Mouse (Mus musculus): ENCODE results near the gene Pla2r1. TPM values are rescaled to one million over a fixed set of nuclear protein-coding genes. Genes with fewer than 3 reads are reported as not detected.

Gene Pla2r1
- polyA plus RNA-seq, 1 experiment from 2014 or later: 3.3 TPM

- no peaks in the 10 kb centered on the region; the same call in 1 of the 2 replicates for H3K4me1 ChIP-seq (ENCODE audit: control insufficient read depth, insufficient read depth, low read length)
- no peak overlapping the region for H3K4me3 ChIP-seq (ENCODE audit: low read depth, low read length)
- no peak overlapping the region for H3K9ac ChIP-seq (ENCODE audit: low read depth, low read length)
- no peak overlapping the region for H3K4me2 ChIP-seq
- ATAC-seq (replicated peaks; ENCODE audit: insufficient number of reproducible peaks, low FRiP score, low TSS enrichment): no peak
- no peak overlapping the region for H3K27ac ChIP-seq (ENCODE audit: low read depth, low read length)
- 48% methylated on average over 7 of the region's 7 CpGs for WGBS (ENCODE audit: insufficient replicate concordance)
- no peaks in the 10 kb centered on the region for H3K27me3 ChIP-seq (ENCODE audit: control insufficient read depth, insufficient read depth, low read length)
- H3K36me3 ChIP-seq (ENCODE audit: control insufficient read depth, insufficient read depth, low read length): no peaks in the 10 kb centered on the region
- no peaks in the 10 kb centered on the region for H3K9me3 ChIP-seq (replicated peaks; ENCODE audit: control insufficient read depth, low read length)
Measured at GRCm38 (mm10) chr2:60384083-60384762, 168.9 kb downstream of the Pla2r1 start.

GRCm38 (mm10) chr2:60382858-60383669 is 170.0 kb downstream of the Pla2r1 start, which contains the start of gene Ly75:
Ly75 (minus strand) TSS chr2:60383303.
- H3K4me2 ChIP-seq: peak within 1 kb of the TSS; percentile 90
- H3K27ac ChIP-seq (ENCODE audit: low read depth, low read length): no peak within 1 kb of the TSS
- peak within 1 kb of the TSS; percentile 69 for H3K9ac ChIP-seq (ENCODE audit: low read depth, low read length)
- peak; percentile 96 for ATAC-seq (replicated peaks; ENCODE audit: insufficient number of reproducible peaks, low FRiP score, low TSS enrichment)
- 1% methylated on average over 46 of the region's 46 CpGs for WGBS (ENCODE audit: insufficient replicate concordance)
- H3K4me1 ChIP-seq (ENCODE audit: control insufficient read depth, insufficient read depth, low read length): no peaks in the 10 kb centered on the region; the same call in 1 of the 2 replicates
- no peaks in the 10 kb centered on the region for H3K9me3 ChIP-seq (replicated peaks; ENCODE audit: control insufficient read depth, low read length)
- no peaks in the 10 kb centered on the region for H3K27me3 ChIP-seq (ENCODE audit: control insufficient read depth, insufficient read depth, low read length)
- H3K4me3 ChIP-seq (ENCODE audit: low read depth, low read length): peak within 1 kb of the TSS; percentile 62
- H3K36me3 ChIP-seq (ENCODE audit: control insufficient read depth, insufficient read depth, low read length): no peaks in the 10 kb centered on the region

GRCm38 (mm10) chr2:60382346-60382745 is 170.8 kb downstream of the Pla2r1 start:
- no peak for ATAC-seq (replicated peaks; ENCODE audit: insufficient number of reproducible peaks, low FRiP score, low TSS enrichment)
- 59% methylated on average over 3 of the region's 3 CpGs for WGBS (ENCODE audit: insufficient replicate concordance)
- H3K9ac ChIP-seq (ENCODE audit: low read depth, low read length): peak overlapping the region; percentile 69; the same call in 1 of the 2 replicates

GRCm38 (mm10) chr2:60377260-60377659 is 175.8 kb downstream of the Pla2r1 start:
- Histone ChIP-seq H3K27me3 (ENCODE audit: control insufficient read depth, insufficient read depth, low read length) (no peaks in the 10 kb centered on the region), H3K4me2 (no peak overlapping the region), H3K27ac (ENCODE audit: low read depth, low read length) (no peak overlapping the region), H3K4me1 (ENCODE audit: control insufficient read depth, insufficient read depth, low read length) (no peaks in the 10 kb centered on the region), H3K9ac (ENCODE audit: low read depth, low read length) (no peak overlapping the region), H3K36me3 (ENCODE audit: control insufficient read depth, insufficient read depth, low read length) (no peaks in the 10 kb centered on the region), H3K9me3 (replicated peaks; ENCODE audit: control insufficient read depth, low read length) (no peaks in the 10 kb centered on the region), H3K4me3 (ENCODE audit: low read depth, low read length) (no peak overlapping the region)
- 85% methylated on average over 5 of the region's 5 CpGs for WGBS (ENCODE audit: insufficient replicate concordance)
- no peak for ATAC-seq (replicated peaks; ENCODE audit: insufficient number of reproducible peaks, low FRiP score, low TSS enrichment)

More at GRCm38 (mm10) chr2:60382346-60382745, 170.8 kb downstream of the Pla2r1 start:
- peak overlapping the region; percentile 62 for H3K4me3 ChIP-seq (ENCODE audit: low read depth, low read length)
- H3K9me3 ChIP-seq (replicated peaks; ENCODE audit: control insufficient read depth, low read length): no peaks in the 10 kb centered on the region
- no peak overlapping the region for H3K27ac ChIP-seq (ENCODE audit: low read depth, low read length)
- no peaks in the 10 kb centered on the region for H3K27me3 ChIP-seq (ENCODE audit: control insufficient read depth, insufficient read depth, low read length)
- H3K4me2 ChIP-seq: peak overlapping the region; percentile 90
- no peaks in the 10 kb centered on the region for H3K36me3 ChIP-seq (ENCODE audit: control insufficient read depth, insufficient read depth, low read length)
- H3K4me1 ChIP-seq (ENCODE audit: control insufficient read depth, insufficient read depth, low read length): no peaks in the 10 kb centered on the region; the same call in 1 of the 2 replicates

GRCm38 (mm10) chr2:60375608-60376107 is 177.4 kb downstream of the Pla2r1 start:
- Histone ChIP-seq H3K4me3 (ENCODE audit: low read depth, low read length) (no peak overlapping the region), H3K4me1 (ENCODE audit: control insufficient read depth, insufficient read depth, low read length) (no peaks in the 10 kb centered on the region), H3K9ac (ENCODE audit: low read depth, low read length) (no peak overlapping the region), H3K36me3 (ENCODE audit: control insufficient read depth, insufficient read depth, low read length) (no peaks in the 10 kb centered on the region), H3K27me3 (ENCODE audit: control insufficient read depth, insufficient read depth, low read length) (no peaks in the 10 kb centered on the region), H3K9me3 (replicated peaks; ENCODE audit: control insufficient read depth, low read length) (no peaks in the 10 kb centered on the region), H3K27ac (ENCODE audit: low read depth, low read length) (no peak overlapping the region), H3K4me2 (no peak overlapping the region)
- no peak for ATAC-seq (replicated peaks; ENCODE audit: insufficient number of reproducible peaks, low FRiP score, low TSS enrichment)
- 88% methylated on average over 15 of the region's 15 CpGs for WGBS (ENCODE audit: insufficient replicate concordance)

GRCm38 (mm10) chr2:60375126-60375525 is 178.0 kb downstream of the Pla2r1 start:
- ATAC-seq (replicated peaks; ENCODE audit: insufficient number of reproducible peaks, low FRiP score, low TSS enrichment): no peak
- 88% methylated on average over 8 of the region's 8 CpGs for whole genome bisulfite sequencing (ENCODE audit: insufficient replicate concordance)
- Histone ChIP-seq H3K27me3 (ENCODE audit: control insufficient read depth, insufficient read depth, low read length) (no peaks in the 10 kb centered on the region), H3K4me2 (no peak overlapping the region), H3K4me3 (ENCODE audit: low read depth, low read length) (no peak overlapping the region), H3K27ac (ENCODE audit: low read depth, low read length) (no peak overlapping the region), H3K9me3 (replicated peaks; ENCODE audit: control insufficient read depth, low read length) (no peaks in the 10 kb centered on the region), H3K4me1 (ENCODE audit: control insufficient read depth, insufficient read depth, low read length) (no peaks in the 10 kb centered on the region), H3K36me3 (ENCODE audit: control insufficient read depth, insufficient read depth, low read length) (no peaks in the 10 kb centered on the region), H3K9ac (ENCODE audit: low read depth, low read length) (no peak overlapping the region)

- no peak for ATAC-seq (replicated peaks; ENCODE audit: insufficient number of reproducible peaks, low FRiP score, low TSS enrichment)
- no peak overlapping the region for H3K9ac ChIP-seq (ENCODE audit: low read depth, low read length)
- no peaks in the 10 kb centered on the region for H3K4me1 ChIP-seq (ENCODE audit: control insufficient read depth, insufficient read depth, low read length)
- WGBS (ENCODE audit: insufficient replicate concordance): 88% methylated on average over 5 of the region's 5 CpGs
- H3K27ac ChIP-seq (ENCODE audit: low read depth, low read length): no peak overlapping the region
- no peaks in the 10 kb centered on the region for H3K27me3 ChIP-seq (ENCODE audit: control insufficient read depth, insufficient read depth, low read length)
- H3K9me3 ChIP-seq (replicated peaks; ENCODE audit: control insufficient read depth, low read length): no peaks in the 10 kb centered on the region
- H3K4me3 ChIP-seq (ENCODE audit: low read depth, low read length): no peak overlapping the region
- H3K4me2 ChIP-seq: no peak overlapping the region
- H3K36me3 ChIP-seq (ENCODE audit: control insufficient read depth, insufficient read depth, low read length): no peaks in the 10 kb centered on the region
Measured at GRCm38 (mm10) chr2:60370188-60370587, 182.9 kb downstream of the Pla2r1 start.

- no peak for ATAC-seq (replicated peaks; ENCODE audit: insufficient number of reproducible peaks, low FRiP score, low TSS enrichment)
- Histone ChIP-seq H3K4me1 (ENCODE audit: control insufficient read depth, insufficient read depth, low read length) (no peaks in the 10 kb centered on the region), H3K36me3 (ENCODE audit: control insufficient read depth, insufficient read depth, low read length) (no peaks in the 10 kb centered on the region), H3K4me2 (no peak overlapping the region), H3K27me3 (ENCODE audit: control insufficient read depth, insufficient read depth, low read length) (no peaks in the 10 kb centered on the region), H3K9ac (ENCODE audit: low read depth, low read length) (no peak overlapping the region), H3K4me3 (ENCODE audit: low read depth, low read length) (no peak overlapping the region), H3K9me3 (replicated peaks; ENCODE audit: control insufficient read depth, low read length) (no peaks in the 10 kb centered on the region), H3K27ac (ENCODE audit: low read depth, low read length) (no peak overlapping the region)
- 82% methylated on average over 4 of the region's 4 CpGs for WGBS (ENCODE audit: insufficient replicate concordance)
Measured at GRCm38 (mm10) chr2:60369454-60369853, 183.7 kb downstream of the Pla2r1 start.
